Mouse (Mus musculus) heart, adult 2 months (tissue): ENCODE data around the gene Frmd6.

Experiments used
- CTCF ChIP-seq: fragments of 200-600 bp; IDR thresholded peaks from 2 replicates; pipeline ENCODE4 v1.8.1; 2022; ENCODE audit warnings: antibody characterized with exemption, mild to moderate bottlenecking, moderate library complexity
- POLR2A ChIP-seq: fragments of 200-500 bp; IDR thresholded peaks from 2 replicates; pipeline ENCODE4 v1.6.1; 2011; ENCODE audit warnings: mild to moderate bottlenecking, low read depth, low read length, control low read depth; ENCODE audit not compliant: insufficient read depth

DNA sequence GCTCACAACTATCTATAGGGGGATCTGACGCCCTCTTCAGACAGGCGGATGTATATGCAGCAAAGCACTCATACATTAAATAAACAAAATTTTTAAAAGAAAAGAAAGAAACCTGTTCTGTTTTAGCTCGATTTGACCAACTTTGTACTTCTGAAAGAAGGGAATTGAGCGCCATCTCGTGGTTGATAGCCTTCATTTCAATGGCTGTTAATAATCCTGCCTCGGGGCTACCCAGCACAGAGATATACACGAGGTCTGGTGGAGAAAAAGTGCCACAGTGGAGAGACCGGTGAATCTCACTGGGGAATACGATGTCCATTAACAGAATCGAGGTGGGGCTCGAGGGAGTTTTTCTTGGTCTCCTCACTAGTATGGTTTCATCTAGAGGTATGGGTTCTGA is 89.1 kb downstream of the Frmd6 start:
- no peak for TF ChIP-seq POLR2A
- peak; percentile 75 for TF ChIP-seq CTCF
